Mouse (Mus musculus) T-helper 1 cell (primary cell): ENCODE results near the gene Fam50a.

Experiments
- in situ Hi-C: fragments of 300-600 bp; cut with MboI, MseI; formaldehyde crosslinking; loops from one replicate; pipeline ENCODE4 v1.15.1; 2025; ENCODE audit warnings: high pct_unique_total_duplicates

Fam50a gene

DNA sequence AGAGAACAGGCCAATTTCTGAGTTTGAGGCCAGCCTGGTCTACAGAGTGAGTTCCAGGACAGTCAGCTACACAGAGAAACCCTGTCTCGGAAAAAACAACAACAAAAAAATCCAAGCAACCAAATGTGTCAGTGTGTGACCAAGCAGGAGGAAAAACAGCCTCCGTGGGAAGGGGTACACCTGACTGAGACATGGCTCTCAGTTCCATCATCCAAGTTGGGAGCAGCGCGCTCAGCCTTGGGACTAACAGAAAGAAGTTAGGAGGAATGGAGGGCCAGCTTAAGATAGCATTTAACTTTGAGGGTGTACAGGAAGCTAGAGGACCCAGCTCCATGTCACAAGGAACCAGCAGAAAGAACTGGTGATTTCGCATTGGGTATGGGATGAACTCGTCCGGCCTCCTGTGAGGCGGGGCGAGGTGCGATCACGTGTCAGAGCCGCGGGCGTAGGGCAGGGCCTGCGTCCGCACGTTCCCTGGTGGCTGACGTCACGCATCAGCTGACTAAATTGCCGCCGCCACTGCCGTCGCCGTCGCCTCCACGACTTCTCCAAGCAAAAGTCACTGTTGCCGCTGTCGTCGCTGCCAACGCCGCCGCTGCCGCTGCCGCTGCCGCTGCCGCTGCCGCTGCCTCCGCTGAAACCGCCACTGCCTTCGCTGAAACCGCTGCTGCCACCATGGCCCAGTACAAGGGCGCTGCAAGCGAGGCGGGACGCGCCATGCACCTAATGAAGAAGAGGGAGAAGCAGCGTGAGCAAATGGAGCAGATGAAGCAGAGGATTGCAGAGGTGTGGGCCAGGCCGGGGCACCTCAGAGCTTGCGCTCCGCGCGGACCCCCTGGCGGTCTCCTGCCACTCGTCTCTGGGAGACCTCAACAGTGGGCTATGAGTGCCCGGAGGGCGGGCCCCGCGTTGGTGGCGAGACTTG is at the start of gene Fam50a:
Gene Fam50a (plus strand): TSS at position 494 of the 925 bp plus-strand sequence.
- in situ Hi-C loops, result no loop called here

DNA sequence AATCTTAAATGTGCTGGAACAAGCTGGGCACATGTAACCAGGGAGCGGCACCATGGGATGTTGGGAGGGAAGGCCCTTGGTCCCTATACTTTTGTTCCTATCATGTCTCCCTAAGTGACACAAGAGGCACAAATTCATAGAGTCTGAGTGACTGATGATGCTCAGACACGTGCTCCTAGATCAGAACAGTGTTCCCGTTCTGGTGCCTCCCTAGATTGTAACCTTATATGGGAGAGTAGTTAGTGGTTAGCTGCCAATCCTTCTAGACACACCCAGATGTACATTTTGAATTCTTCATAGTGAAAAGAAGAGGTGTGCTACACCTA is 43.1 kb upstream of the Fam50a start:
- in situ Hi-C loops, result loop anchor here (5.0 to 10.0 kb wide), 2 partner anchors 47 to 1355 kb away; partner anchors contain the start of genes Cetn2 and Nsdhl

DNA sequence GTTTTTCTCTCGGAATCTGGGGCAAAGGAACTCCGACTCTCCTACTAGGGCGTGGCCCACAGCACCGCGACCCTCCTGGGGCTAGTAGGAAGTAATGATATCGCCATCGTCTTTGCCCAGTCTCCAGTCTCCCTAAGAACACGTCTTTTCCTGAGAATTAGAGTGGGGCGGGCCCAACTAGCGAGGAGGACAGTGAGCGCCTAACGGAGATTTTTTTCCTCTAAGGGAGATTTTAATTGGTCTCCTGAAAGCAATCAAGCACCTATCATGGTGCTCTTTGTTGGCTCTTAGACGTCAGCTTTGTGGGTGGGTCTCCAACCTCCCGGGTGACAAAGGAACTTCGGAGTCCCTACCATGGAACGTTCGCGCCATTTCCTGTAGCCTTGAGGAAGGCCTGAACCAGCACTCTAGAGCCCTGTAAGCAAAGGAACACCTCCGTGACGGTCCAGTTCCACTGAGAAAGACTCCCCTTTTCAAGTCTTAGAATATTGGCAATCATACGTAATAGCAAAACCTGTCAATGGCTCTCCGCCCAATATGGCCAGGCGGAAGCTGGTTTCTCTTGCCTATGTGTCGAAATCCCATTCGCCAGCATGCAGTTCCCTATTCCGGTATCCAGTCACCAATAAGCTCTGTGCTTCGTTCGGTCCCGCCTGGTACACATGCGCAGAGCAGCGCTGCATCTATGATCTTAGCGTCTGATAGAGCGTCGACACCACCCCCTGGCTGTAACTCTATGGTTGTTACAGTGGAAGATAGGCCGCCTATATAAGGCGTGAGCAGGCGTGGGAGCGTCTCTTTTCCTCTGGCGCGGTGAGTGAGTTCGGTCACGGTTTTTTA is 42.6 kb upstream of the Fam50a start, which contains the start of gene Rpl10:
Gene Rpl10 (plus strand): TSS at position 751 of the 840 bp plus-strand sequence.
- in situ Hi-C loops, result loop anchor here (10.0 kb wide), 1 partner anchor 1355 kb away; the partner anchor contains the start of genes Cetn2 and Nsdhl

DNA sequence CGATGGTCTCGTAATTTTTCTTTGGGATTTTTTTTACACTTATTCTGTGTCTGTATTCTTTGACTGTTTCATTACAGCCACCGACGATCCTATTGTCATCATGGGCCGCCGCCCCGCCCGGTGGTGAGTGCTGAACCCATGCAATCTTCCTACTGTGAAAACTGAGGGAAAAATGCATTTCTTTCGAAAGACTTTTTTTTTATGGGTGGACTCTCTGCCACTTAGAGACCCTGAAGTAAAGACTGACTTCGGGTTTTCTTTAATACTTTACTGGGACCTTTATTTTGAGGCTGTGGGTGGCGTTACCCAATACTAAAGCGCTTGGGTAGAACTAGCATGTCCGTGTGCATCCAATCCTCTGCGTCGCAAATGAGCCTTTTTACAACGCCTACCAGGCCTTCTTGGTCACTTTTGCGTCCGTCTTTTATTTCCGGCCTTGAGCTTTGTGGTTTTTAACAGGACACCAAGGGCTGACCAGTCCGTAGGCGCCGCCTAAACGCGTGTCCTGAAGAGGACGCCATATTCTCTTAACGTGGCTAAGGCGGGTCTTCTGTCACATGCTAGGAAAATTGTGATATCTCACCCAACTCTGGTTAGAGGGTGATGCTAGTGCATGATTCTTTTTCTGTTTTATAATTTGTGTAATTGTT is 41.8 kb upstream of the Fam50a start:
- in situ Hi-C loops, result loop anchor here (10.0 kb wide), 1 partner anchor 1356 kb away; the partner anchor contains the start of genes Cetn2 and Nsdhl

DNA sequence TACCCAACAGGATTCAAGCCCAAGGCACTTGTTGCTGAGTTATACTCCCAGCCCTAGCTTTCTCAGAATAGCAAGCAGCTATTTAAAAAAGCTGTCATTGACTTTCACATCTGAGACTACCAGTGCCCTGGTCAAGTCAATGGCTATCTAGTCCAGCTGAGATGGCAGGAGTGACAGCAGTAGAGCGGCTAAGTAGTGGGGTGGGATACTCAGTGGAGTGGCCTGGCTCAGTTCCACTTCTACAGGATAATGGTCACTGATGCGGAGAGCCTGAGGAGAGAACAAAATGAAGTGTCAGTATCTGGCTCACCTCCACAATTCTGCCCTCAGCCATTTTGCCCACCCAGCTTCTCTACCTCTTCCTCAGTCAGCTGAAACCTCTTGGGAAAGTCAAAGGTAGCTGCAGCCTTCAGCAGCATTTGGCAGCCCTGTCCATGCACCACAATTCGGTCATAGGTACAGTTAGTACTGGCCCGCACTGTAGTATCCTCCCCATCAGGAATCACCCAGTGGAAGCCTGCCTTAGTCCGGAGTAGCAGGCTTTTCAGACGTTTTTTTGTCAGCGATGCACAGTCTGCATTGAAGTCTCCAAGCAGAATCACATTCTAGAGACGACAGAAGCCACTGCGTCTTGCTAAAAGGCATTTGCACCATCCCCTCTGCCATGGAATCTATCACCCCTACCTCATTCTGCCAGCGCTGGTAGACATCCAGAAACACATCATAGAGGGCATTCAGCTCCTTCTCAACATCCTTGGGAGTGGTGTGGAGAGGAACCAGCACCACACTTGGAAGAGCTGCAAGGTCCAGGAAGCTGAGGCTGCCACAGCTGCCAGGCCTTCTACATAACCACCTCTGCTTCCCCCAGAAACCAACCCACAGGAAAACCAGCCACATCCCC is 39.2 kb upstream of the Fam50a start:
- in situ Hi-C loops, result loop anchor here (10.0 kb wide), 1 partner anchor 1359 kb away; the partner anchor contains the start of genes Cetn2 and Nsdhl

DNA sequence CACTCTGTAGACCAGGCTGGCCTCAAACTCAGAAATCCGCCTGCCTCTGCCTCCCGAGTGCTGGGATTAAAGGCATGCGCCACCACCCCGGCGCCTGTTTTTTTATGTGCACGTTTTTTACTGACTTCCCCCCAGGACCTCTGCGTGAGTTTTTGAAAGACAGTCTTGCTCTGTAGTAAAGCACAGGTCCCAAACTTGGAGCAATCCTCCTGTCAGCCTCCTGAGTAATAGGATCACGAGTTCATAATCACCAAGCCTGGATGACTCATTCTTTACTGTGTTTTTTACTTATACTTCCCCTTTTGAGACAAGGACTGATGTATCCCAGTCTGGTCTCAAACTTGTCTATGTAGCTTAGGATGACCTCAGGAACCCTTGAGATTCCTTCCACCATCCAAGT is 34.9 kb upstream of the Fam50a start:
- in situ Hi-C loops, result loop anchor here (10.0 kb wide), 1 partner anchor 1363 kb away; the partner anchor contains the start of genes Cetn2 and Nsdhl

DNA sequence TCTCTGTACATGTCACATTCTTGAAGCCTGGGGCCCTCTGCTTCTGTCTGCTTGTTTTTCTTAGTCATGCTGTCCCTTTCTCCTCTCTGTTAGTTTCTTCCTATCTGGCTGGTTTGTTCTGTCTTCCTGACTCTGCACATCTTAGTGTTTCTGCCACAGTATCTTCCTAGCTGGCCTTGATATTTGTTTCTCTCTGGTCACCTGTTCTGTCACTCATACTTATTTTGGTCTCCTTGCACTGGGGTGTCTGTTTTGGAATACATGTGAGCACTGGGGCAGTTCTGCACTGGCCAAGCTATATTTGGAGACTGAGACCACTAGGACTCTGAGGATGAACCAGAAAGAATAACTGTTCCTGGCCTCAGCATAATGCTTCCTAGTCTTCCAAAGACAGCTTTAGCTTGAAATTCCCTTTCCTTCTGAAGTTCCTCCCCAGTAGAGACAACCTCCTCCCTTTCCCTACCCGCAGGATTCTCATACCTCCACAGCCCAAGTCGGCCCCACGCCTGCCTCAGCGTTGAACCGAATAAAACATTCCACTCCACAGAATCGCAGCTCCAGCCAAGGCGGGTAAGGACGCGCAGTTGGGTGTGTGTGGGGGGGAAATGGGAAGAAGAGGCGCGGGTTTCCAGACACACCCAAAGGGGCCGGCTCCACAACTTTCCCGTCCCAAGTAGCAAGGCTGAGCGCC is 31.6 kb upstream of the Fam50a start:
- in situ Hi-C loops, result no loop called here

DNA sequence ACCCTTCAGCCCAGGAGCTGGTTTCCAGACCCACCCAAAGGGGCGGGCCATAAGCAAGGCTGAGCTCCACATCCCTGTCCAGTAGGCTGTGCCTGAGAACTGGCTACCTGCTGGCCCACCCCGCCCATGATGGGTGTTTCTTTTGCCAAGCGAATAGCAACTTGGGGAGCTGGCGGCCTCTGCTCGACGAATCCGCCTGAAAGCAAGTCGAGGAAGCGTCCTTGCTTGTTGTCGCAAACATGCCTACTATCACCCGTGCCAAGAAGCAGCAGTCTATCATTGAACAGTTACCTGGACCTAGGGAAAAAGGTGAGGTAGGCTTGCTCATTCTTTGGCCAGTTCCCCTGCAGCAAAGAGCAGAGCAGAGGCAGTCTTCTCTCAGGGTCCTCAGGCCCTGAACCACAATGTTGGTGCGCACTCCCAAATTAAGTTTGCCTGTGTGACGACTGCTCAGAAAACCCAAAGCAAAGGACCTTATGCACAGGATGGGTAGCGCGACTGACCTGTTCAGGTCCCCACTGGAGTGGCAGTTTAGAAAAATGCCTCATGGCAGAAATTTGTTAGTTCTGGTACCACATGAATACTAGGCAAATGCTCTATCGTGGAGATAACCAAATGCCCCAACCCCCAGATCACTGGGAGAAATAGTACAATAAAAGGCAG is 31.0 kb upstream of the Fam50a start, which contains the start of the genes Taz and Dnase1l1:
Gene Taz (plus strand): TSS at position 181 of the 663 bp plus-strand sequence.
Gene Dnase1l1 (minus strand): TSS at position 606 of the 663 bp plus-strand sequence.
- in situ Hi-C loops, result no loop called here

DNA sequence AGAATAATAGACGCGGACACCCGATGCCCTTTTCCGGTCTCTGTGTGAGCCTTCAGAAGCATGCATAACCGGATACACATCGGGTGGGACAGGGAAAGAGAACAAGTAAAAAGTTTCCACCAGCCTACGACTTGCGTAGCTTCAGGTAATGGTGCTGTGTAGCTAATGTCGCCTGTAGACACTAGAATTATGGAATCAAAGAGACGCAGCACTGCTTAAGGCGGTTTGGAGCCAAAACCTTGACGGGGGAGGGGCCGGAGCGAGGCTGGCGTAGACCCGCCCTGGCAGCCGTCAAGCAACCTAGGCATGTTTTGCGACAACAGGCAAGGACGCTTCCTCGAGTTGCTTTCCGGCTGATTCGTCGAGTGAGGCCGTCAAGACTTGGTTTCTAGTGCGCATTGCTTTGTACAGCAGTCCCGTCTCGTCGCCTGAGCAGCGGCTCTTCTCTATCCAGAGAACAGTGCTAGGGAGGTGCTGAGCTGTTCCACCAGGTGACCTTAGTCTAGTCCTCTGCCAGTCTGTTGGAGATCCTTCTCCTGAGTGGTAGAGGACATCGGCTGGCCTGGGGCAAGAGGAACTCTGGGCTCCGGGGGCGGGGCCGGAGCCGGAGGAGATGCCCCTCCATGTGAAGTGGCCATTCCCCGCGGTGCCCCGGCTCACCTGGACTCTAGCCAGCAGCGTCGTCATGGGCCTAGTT is 30.3 kb upstream of the Fam50a start:
- in situ Hi-C loops, result no loop called here

DNA sequence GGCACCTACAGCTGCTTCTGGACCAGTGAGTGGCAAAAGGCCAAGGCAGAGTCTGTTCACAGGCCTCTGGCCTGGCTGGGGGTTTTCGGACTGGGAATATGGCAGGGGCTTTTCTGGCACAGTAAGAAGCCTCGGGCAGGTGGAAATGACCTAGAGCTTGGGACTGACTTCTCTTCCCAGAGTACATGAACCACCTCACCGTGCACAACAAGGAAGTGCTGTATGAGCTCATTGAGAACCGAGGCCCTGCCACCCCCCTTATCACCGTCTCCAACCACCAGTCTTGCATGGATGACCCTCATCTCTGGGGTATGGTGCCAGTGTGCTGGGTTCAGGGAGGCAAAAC is 29.8 kb upstream of the Fam50a start:
- in situ Hi-C loops, result no loop called here

DNA sequence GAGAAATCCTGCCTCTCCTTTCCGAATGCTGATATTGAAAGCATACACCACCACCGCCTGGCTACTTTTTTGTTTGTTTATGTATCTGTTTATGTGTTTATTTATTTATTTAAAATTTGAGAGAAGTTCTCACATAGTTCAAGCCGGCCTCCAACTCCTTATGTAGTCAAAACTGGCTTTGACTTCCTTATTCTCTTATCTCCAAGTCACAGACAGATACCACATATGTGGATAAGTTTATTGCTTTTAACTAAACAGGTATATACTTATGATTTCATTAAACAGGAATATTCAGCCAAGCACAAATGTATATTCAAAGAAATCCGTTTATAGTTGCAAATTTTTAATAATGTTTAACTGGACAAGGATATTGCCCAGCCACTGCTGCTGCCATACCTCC is 19.4 kb upstream of the Fam50a start:
- in situ Hi-C loops, result no loop called here

DNA sequence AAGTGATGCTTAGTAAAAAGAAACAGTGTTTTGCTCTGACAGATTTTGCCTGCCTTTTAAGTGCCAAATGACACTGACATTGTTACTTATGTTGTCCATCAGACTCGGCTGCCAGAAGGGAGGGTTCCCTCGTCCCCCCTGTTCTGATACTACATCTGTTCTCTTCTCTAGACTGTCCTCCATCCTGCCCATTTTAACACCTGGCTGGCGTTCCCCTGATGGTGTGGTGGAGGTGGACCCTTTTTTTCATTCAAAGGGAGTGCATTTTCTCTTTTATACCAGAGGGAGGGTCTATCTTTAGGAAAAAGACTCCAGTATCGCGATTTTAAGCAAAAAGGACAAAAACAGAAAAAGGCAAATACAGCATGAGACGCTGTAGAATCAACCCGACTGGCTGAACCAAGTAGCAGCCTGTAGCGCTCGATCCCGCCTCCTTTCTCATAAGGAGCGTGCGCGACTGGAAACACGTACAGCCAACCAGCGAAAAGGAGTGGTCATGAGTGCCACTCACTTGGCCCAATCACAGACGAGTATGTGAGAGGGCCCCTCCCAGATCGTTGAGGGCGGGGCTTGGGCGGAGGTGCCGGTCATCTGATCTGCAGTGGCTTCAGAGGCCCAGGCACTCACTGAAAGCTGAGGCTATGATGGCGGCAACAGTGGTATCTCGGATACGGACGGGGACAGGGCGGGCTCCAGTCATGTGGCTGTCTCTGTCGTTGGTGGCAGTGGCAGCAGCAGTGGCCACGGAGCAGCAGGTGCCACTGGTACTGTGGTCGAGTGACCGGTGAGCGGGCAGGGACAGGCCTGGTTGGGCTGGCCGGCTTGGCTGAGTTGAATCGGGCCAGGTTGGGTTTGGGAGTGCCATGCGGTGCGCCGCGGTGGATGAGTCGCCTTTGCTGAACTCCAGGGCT is 16.0 kb upstream of the Fam50a start, which contains the start of gene Atp6ap1:
Gene Atp6ap1 (plus strand): TSS at position 560 of the 911 bp plus-strand sequence.
- in situ Hi-C loops, result no loop called here

DNA sequence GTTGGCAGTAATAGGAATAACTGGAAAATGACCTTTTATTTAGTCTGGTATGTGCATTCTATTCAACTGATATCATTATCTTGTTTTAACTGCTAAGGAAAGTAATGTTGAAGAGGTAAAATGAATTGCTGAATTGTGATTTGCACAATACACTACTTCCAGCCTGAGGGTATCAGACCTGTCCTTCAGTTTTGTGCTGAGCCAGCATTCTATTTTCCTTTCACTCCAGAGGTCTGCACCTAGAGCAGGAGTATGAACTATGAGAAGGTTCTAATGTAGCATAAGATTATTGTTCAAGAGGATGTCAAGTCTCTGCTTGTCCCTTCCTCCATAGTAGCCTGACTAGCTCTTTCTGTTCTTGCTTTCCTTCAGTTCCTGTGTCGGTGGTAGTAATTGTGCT is 14.5 kb upstream of the Fam50a start:
- in situ Hi-C loops, result no loop called here

DNA sequence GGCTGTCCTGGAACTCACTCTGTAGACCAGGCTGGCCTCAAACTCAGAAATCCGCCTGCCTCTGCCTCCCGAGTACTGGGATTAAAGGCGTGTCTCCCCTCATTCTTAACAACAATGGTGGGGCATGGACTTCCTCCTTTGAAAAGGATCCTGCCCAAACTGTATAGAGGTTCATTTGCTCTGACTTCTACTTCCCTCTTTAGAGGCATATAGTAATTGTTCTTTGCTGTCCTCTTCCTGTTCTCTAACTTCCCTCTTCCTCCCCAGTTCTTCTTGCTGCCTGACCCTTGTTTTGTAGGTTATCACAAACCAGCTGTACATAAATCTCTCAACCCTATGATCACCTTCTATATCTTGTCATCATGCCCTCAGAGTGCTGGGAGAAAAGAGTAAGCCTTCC is 13.1 kb upstream of the Fam50a start:
- in situ Hi-C loops, result no loop called here

DNA sequence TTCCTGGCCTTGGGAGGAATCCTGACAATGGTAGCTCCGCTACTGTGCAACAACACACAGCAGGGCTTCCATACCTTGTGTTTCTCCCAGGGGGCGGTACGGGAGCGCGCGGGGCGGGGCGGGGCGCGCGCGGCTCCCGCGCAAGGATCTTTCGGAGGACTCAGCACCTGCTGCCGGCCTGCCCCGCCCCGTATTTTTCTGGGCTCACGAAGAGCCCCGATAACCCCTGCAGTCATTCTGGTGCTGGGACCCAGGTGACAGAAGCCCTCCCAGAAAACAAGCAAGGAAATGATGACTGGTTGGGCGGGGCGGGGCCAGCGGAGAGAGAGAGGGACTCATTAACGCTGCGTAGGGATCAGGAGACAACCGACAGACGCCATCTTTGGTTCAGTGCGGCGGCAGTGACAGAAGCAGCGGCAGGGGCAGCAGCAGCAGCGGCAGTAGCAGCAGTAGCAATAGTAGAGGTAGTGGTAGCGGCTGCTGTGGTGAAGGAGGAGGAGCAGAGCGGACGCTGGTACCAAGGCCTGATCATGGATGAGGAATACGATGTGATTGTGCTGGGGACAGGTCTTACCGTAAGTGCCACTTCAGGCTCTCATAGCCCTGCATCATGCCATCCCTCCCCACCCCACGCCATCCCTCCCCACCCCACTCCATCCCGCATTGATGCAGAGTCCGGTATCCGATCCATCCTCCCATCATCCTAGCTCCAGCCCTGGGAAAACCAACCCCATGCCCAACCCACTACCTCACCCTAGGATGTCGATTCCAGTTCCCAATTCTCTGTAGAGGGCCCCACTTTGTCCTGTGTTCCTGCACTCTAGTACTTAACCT is 7.7 kb upstream of the Fam50a start, which contains the start of gene Gdi1:
Gene Gdi1 (plus strand): TSS at position 132 of the 834 bp plus-strand sequence.
- in situ Hi-C loops, result no loop called here

DNA sequence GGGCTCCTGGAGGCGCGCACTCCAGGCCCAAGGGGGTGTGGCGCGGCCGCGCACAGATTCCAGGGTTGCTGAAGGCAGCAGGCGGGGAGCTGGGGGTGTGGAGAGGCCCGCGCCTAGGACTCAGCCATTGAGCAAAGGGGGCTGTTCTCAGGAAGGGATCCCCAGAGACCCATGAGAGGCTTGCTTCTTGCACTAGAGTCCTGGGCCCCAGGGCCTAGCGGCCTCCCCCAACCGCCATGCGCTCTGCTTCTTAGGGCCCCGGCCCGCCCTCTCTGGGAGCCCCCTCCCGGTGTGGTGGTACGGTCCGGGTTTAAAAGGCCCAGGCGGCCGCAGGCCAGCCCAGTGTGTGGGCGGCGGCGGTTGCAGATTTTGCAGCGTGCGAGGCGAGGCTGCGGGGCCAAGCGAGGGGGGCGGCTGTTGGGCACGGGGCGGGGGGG is 15.9 kb downstream of the Fam50a start, which contains the start of gene Plxna3:
Gene Plxna3 (plus strand): TSS at position 342 of the 437 bp plus-strand sequence.
- in situ Hi-C loops, result no loop called here
